Mouse (Mus musculus): ENCODE measurements around the gene Rack1.
"Not testable (repeated sequence)": the region's sequence is repeated elsewhere in the genome, so short reads cannot be mapped to it uniquely, and the experiment has no call there.

The Rack1 gene

GRCm38 (mm10) chr11:48799921-48800701, at the start of gene Rack1:
TSS of gene Rack1 (plus strand) at chr11:48800332.
- DNase-seq = peak; percentile 82

GRCm38 (mm10) chr11:48750428-48750827, 49.7 kb upstream of the Rack1 start:
- DNase-seq = no peak

GRCm38 (mm10) chr11:48753534-48753933, 46.6 kb upstream of the Rack1 start:
- DNase-seq = not testable (repeated sequence)

GRCm38 (mm10) chr11:48759021-48759420, 41.1 kb upstream of the Rack1 start:
- DNase-seq = no peak

- DNase-seq = no peak
These were observed 36.0 kb upstream of the Rack1 start for GRCm38 (mm10) chr11:48764119-48764518.

GRCm38 (mm10) chr11:48767195-48767876, 32.8 kb upstream of the Rack1 start:
- DNase-seq = no peak

- DNase-seq = no peak
These were observed 28.4 kb upstream of the Rack1 start for GRCm38 (mm10) chr11:48771691-48772090.

- peak; percentile 60 for DNase-seq
These were observed 25.5 kb upstream of the Rack1 start for GRCm38 (mm10) chr11:48774443-48775298.

- DNase-seq = peak; percentile 67
These were observed 24.6 kb upstream of the Rack1 start for GRCm38 (mm10) chr11:48775483-48775882.

GRCm38 (mm10) chr11:48776664-48777063, 23.5 kb upstream of the Rack1 start:
- DNase-seq = no peak

GRCm38 (mm10) chr11:48777303-48777702, 22.8 kb upstream of the Rack1 start:
- DNase-seq = no peak

GRCm38 (mm10) chr11:48779450-48779849, 20.7 kb upstream of the Rack1 start:
- DNase-seq = no peak

GRCm38 (mm10) chr11:48782243-48782642, 17.9 kb upstream of the Rack1 start:
- DNase-seq = no peak

GRCm38 (mm10) chr11:48787455-48788211, 12.5 kb upstream of the Rack1 start:
- no peak for DNase-seq

- peak; percentile 81 for DNase-seq
These were observed 11.6 kb upstream of the Rack1 start for GRCm38 (mm10) chr11:48788311-48789089.

GRCm38 (mm10) chr11:48789215-48789614, 10.9 kb upstream of the Rack1 start:
- no peak for DNase-seq

GRCm38 (mm10) chr11:48789973-48790823, 9.9 kb upstream of the Rack1 start:
- peak; percentile 91 for DNase-seq

GRCm38 (mm10) chr11:48790946-48791345, 9.2 kb upstream of the Rack1 start:
- no peak for DNase-seq

- DNase-seq = not testable (repeated sequence)
These were observed 8.2 kb upstream of the Rack1 start for GRCm38 (mm10) chr11:48791894-48792293.

- DNase-seq = no peak
These were observed 6.9 kb upstream of the Rack1 start for GRCm38 (mm10) chr11:48793184-48793583.

GRCm38 (mm10) chr11:48795221-48795620, 4.9 kb upstream of the Rack1 start:
- DNase-seq = no peak

All from right cerebral cortex, postnatal 4 days (tissue).